Mouse (Mus musculus) cerebellum, adult 2 months (tissue): ENCODE measurements around the gene Unc5cl. TPM values are rescaled to one million over a fixed set of nuclear protein-coding genes. Genes with fewer than 3 reads are reported as not detected.

Experiments
- DNase-seq, 2 experiments: peaks; one replicate each; pipeline ENCODE4 v3.0.0; 2021
- H3K27ac ChIP-seq: fragments of 200-500 bp; 2 replicates; pipeline ENCODE4 v1.5.1; 2012; ENCODE audit warnings: low read length, control low read depth, inconsistent platforms; ENCODE audit not compliant: insufficient read depth
- H3K27me3 ChIP-seq: fragments of 200-500 bp; 2 replicates; pipeline ENCODE4 v1.6.1; 2012; ENCODE audit warnings: inconsistent platforms, mild to moderate bottlenecking, low read length, moderate library complexity; ENCODE audit not compliant: control insufficient read depth, insufficient read depth
- H3K4me1 ChIP-seq: fragments of 200-500 bp; 2 replicates; pipeline ENCODE4 v1.6.1; 2011; ENCODE audit warnings: low read length; ENCODE audit not compliant: control insufficient read depth, insufficient read depth
- H3K4me3 ChIP-seq: fragments of 200-500 bp; replicated peaks from 2 replicates; pipeline ENCODE3; 2011; ENCODE audit warnings: mild to moderate bottlenecking, low read depth, low read length, control low read depth; ENCODE audit not compliant: insufficient read depth
- CTCF ChIP-seq: fragments of 200-500 bp; IDR thresholded peaks from 2 replicates; pipeline ENCODE4 v1.5.1; 2011; ENCODE audit warnings: low read depth, mild to moderate bottlenecking, control low read depth, low read length, moderate library complexity, borderline replicate concordance; ENCODE audit not compliant: insufficient read depth
- POLR2A ChIP-seq: fragments of 200-500 bp; IDR thresholded peaks from 2 replicates; pipeline ENCODE4 v1.6.1; 2011; ENCODE audit warnings: low read length, control low read depth, borderline replicate concordance; ENCODE audit not compliant: insufficient read depth
- WGBS: fragments of 180-500 bp; shearing (Covaris S2); methylation state at CpG from one replicate; pipeline ENCODE4 v1.1.7; 2018; 5-methylcytosine and 5-hydroxymethylcytosine counted together
- polyA plus RNA-seq: library from polyadenylated mRNA; depleted of rRNA; stranded (reverse); fragments of >200 nt; gene quantifications from 2 replicates; pipeline ENCODE4 v1.2.3, GENCODE M21; 2012

Unc5cl gene
- polyA plus RNA-seq, 1 experiment, result 0.16 TPM

GRCm38 (mm10) chr17:48416011-48416410 is 38.7 kb upstream of the Unc5cl start:
- no peak overlapping the region for H3K4me3 ChIP-seq
- H3K27ac ChIP-seq, result no peak overlapping the region
- no peak for TF ChIP-seq POLR2A
- TF ChIP-seq CTCF, result no peak
- DNase-seq, result peak; percentile 62 to 81
- WGBS, result 10% methylated on average over 7 of the region's 7 CpGs
- no peaks in the 10 kb centered on the region for H3K27me3 ChIP-seq
- H3K4me1 ChIP-seq, result peaks cover 14% of the 10 kb centered on the region

- peaks cover 14% of the 10 kb centered on the region for H3K4me1 ChIP-seq
- TF ChIP-seq POLR2A (no peak), CTCF (peak; percentile 55; the same call in 1 of the 2 replicates)
- 65% methylated on average over 14 of the region's 14 CpGs for WGBS
- peak; percentile 46 to 56 for DNase-seq
- no peak overlapping the region for H3K4me3 ChIP-seq
- H3K27ac ChIP-seq, result no peak overlapping the region
- H3K27me3 ChIP-seq, result no peaks in the 10 kb centered on the region
Measured at GRCm38 (mm10) chr17:48416425-48417195, 38.1 kb upstream of the Unc5cl start.

- WGBS, result 96% methylated on average over 6 of the region's 6 CpGs
- H3K4me3 ChIP-seq, result no peak overlapping the region
- H3K27ac ChIP-seq, result no peak overlapping the region
- TF ChIP-seq POLR2A (no peak), CTCF (no peak)
- H3K4me1 ChIP-seq, result peaks cover 11% of the 10 kb centered on the region
- no peak for DNase-seq
- H3K27me3 ChIP-seq, result no peaks in the 10 kb centered on the region
Measured at GRCm38 (mm10) chr17:48417521-48417920, 37.2 kb upstream of the Unc5cl start.

- DNase-seq, result no peak
- H3K27ac ChIP-seq, result no peak overlapping the region
- no peaks in the 10 kb centered on the region for H3K27me3 ChIP-seq
- no peak overlapping the region for H3K4me3 ChIP-seq
- H3K4me1 ChIP-seq, result peaks cover 11% of the 10 kb centered on the region
- WGBS, result 94% methylated on average over 7 of the region's 7 CpGs
- TF ChIP-seq POLR2A, result no peak
- TF ChIP-seq CTCF, result no peak
Measured at GRCm38 (mm10) chr17:48418174-48418573, 36.5 kb upstream of the Unc5cl start.

- Histone ChIP-seq H3K27ac (no peak overlapping the region), H3K4me1 (peaks cover 11% of the 10 kb centered on the region), H3K4me3 (no peak overlapping the region), H3K27me3 (no peaks in the 10 kb centered on the region)
- 73% methylated on average over 1 of the region's 1 CpGs for WGBS
- no peak for DNase-seq
- no peak for TF ChIP-seq CTCF
- TF ChIP-seq POLR2A, result no peak
Measured at GRCm38 (mm10) chr17:48418781-48419180, 35.9 kb upstream of the Unc5cl start.

- Histone ChIP-seq H3K4me3 (no peak overlapping the region), H3K4me1 (peaks cover 11% of the 10 kb centered on the region), H3K27ac (no peak overlapping the region), H3K27me3 (no peaks in the 10 kb centered on the region)
- WGBS, result 63% methylated on average over 2 of the region's 2 CpGs
- TF ChIP-seq CTCF (no peak), POLR2A (no peak)
- no peak for DNase-seq
Measured at GRCm38 (mm10) chr17:48419571-48419970, 35.1 kb upstream of the Unc5cl start.

- TF ChIP-seq POLR2A (no peak), CTCF (no peak)
Measured at GRCm38 (mm10) chr17:48424237-48424636, 30.5 kb upstream of the Unc5cl start.

GRCm38 (mm10) chr17:48425823-48426612 is 28.7 kb upstream of the Unc5cl start:
- no peaks in the 10 kb centered on the region; the same call in 1 of the 2 replicates for H3K4me1 ChIP-seq
- TF ChIP-seq POLR2A (no peak), CTCF (no peak)
- no peaks in the 10 kb centered on the region for H3K27me3 ChIP-seq
- WGBS, result 31% methylated on average over 9 of the region's 9 CpGs
- no peak for DNase-seq
- no peak overlapping the region for H3K4me3 ChIP-seq
- H3K27ac ChIP-seq, result no peak overlapping the region

More at GRCm38 (mm10) chr17:48424237-48424636, 30.5 kb upstream of the Unc5cl start:
- 86% methylated on average over 9 of the region's 9 CpGs for WGBS
- DNase-seq, result no peak
- H3K4me1 ChIP-seq, result no peaks in the 10 kb centered on the region; the same call in 1 of the 2 replicates
- H3K27me3 ChIP-seq, result no peaks in the 10 kb centered on the region
- H3K27ac ChIP-seq, result no peak overlapping the region
- no peak overlapping the region for H3K4me3 ChIP-seq
